Mouse (Mus musculus) myocyte (in vitro differentiated cells): ENCODE results near the gene Prss57. TPM values are rescaled to one million over a fixed set of nuclear protein-coding genes. Genes with fewer than 3 reads are reported as not detected.

Source experiments
- H3K27me3 ChIP-seq: one replicate; pipeline ENCODE4 v1.6.1; 2011; ENCODE audit not compliant: control insufficient read depth, insufficient read depth, insufficient read length
- H3K36me3 ChIP-seq: one replicate; pipeline ENCODE4 v1.6.1; 2011; ENCODE audit not compliant: control insufficient read depth, insufficient read depth
- H3K4me2 ChIP-seq: one replicate; pipeline ENCODE4 v1.6.1; 2011; ENCODE audit warnings: low read depth, control low read depth
- H3K4me3 ChIP-seq: one replicate; pipeline ENCODE4 v1.5.1; 2011; ENCODE audit warnings: mild to moderate bottlenecking, control low read depth, moderate library complexity
- H3K79me2 ChIP-seq: one replicate; pipeline ENCODE4 v1.6.1; 2011; ENCODE audit not compliant: control insufficient read depth, insufficient read depth
- H3ac ChIP-seq: one replicate; pipeline ENCODE4 v1.6.1; 2011; ENCODE audit not compliant: control insufficient read depth, insufficient read length
- CEBPB ChIP-seq: IDR thresholded peaks from 2 replicates; pipeline ENCODE4 v1.6.1; 2011; ENCODE audit warnings: mild to moderate bottlenecking, moderate library complexity; ENCODE audit not compliant: poor library complexity, insufficient read depth, severe bottlenecking
- E2F4 ChIP-seq: IDR thresholded peaks from one replicate; pipeline ENCODE4 v1.6.1; 2011; ENCODE audit warnings: mild to moderate bottlenecking, control low read depth, moderate library complexity; ENCODE audit not compliant: insufficient read depth
- MAX ChIP-seq: IDR thresholded peaks from one replicate; pipeline ENCODE4 v1.6.1; 2011; ENCODE audit warnings: low read depth, mild to moderate bottlenecking, control low read depth
- MYOD1 ChIP-seq, 3 experiments: IDR thresholded peaks; one replicate each; pipeline ENCODE4 v1.6.1; 2011; ENCODE audit warnings: control low read depth in 2 of 3, low read depth in 2 of 3, mild to moderate bottlenecking in 2 of 3, moderate library complexity in 1 of 3; ENCODE audit not compliant: insufficient read length in 2 of 3, control insufficient read depth in 1 of 3
- MYOG ChIP-seq, 3 experiments: IDR thresholded peaks; one replicate each; pipeline ENCODE4 v1.6.1; 2011; ENCODE audit warnings: control low read depth in 2 of 3, low read depth in 2 of 3, mild to moderate bottlenecking in 2 of 3; ENCODE audit not compliant: insufficient read length in 2 of 3, control insufficient read depth in 1 of 3, insufficient read depth in 1 of 3
- POLR2A ChIP-seq: IDR thresholded peaks from one replicate; pipeline ENCODE4 v1.6.1; 2011; ENCODE audit warnings: low read depth, mild to moderate bottlenecking, control low read depth, moderate library complexity; ENCODE audit not compliant: insufficient read length
- POLR2AphosphoS2 ChIP-seq: IDR thresholded peaks from one replicate; pipeline ENCODE4 v1.6.1; 2011; ENCODE audit warnings: low read depth, control low read depth; ENCODE audit not compliant: insufficient read length
- REST ChIP-seq: IDR thresholded peaks from one replicate; pipeline ENCODE4 v1.6.1; 2011; ENCODE audit warnings: mild to moderate bottlenecking, control low read depth, moderate library complexity; ENCODE audit not compliant: insufficient read depth, insufficient read length
- SRF ChIP-seq: IDR thresholded peaks from one replicate; pipeline ENCODE4 v1.6.1; 2011; ENCODE audit warnings: low read depth; ENCODE audit not compliant: control insufficient read depth, insufficient read length
- TCF12 ChIP-seq: IDR thresholded peaks from one replicate; pipeline ENCODE4 v1.6.1; 2011; ENCODE audit warnings: mild to moderate bottlenecking, control low read depth; ENCODE audit not compliant: poor library complexity, insufficient read depth, severe bottlenecking
- TCF3 ChIP-seq: IDR thresholded peaks from one replicate; pipeline ENCODE4 v1.6.1; 2011; ENCODE audit warnings: low read depth, control low read depth; ENCODE audit not compliant: insufficient read length
- USF1 ChIP-seq: IDR thresholded peaks from one replicate; pipeline ENCODE4 v1.6.1; 2011; ENCODE audit warnings: low read depth, mild to moderate bottlenecking, control low read depth, moderate library complexity
- polyA plus RNA-seq: library from polyadenylated mRNA; unstranded; fragments of >200 nt; fragmentation: generic; extraction: Trizol; gene quantifications from one replicate; pipeline ENCODE4 v1.2.1, GENCODE M21; 2012; ENCODE audit warnings: missing spikeins

Gene Prss57
- polyA plus RNA-seq, 1 experiment: 0.07 TPM

- Histone ChIP-seq H3ac (no peak overlapping the region), H3K27me3 (no peaks in the 10 kb centered on the region), H3K4me2 (peak overlapping the region; percentile 83), H3K4me3 (peak overlapping the region; percentile 12), H3K79me2 (no peaks in the 10 kb centered on the region), H3K36me3 (no peaks in the 10 kb centered on the region)
- TF ChIP-seq SRF: peak; percentile 45
- TF ChIP-seq MYOG (IDR thresholded peaks at IDR 0.05; ENCODE audit: control insufficient read depth in 1 of 3, insufficient read depth in 1 of 3, insufficient read length in 2 of 3, low read depth in 2 of 3): no peak
Observed at GRCm38 (mm10) chr10:79779784-79780663, 10.7 kb downstream of the Prss57 start.

GRCm38 (mm10) chr10:79779193-79779592 is 11.6 kb downstream of the Prss57 start:
- Histone ChIP-seq H3K79me2 (no peaks in the 10 kb centered on the region), H3ac (no peak overlapping the region), H3K4me2 (peak overlapping the region; percentile 73), H3K36me3 (no peaks in the 10 kb centered on the region), H3K27me3 (no peaks in the 10 kb centered on the region), H3K4me3 (no peak overlapping the region)
- TF ChIP-seq USF1 (no peak), TCF3 (no peak), REST (no peak), SRF (no peak), TCF12 (no peak), POLR2AphosphoS2 (no peak), MYOG (IDR thresholded peaks at IDR 0.05; ENCODE audit: control insufficient read depth in 1 of 3, insufficient read depth in 1 of 3, insufficient read length in 2 of 3, low read depth in 2 of 3) (no peak), CEBPB (no peak), MAX (no peak), MYOD1 (IDR thresholded peaks at IDR 0.05; ENCODE audit: control insufficient read depth in 1 of 3, insufficient read length in 2 of 3, low read depth in 2 of 3) (no peak)

GRCm38 (mm10) chr10:79778006-79778405 is 12.8 kb downstream of the Prss57 start:
- H3K4me3 ChIP-seq: peak overlapping the region; percentile 20
- H3K27me3 ChIP-seq: no peaks in the 10 kb centered on the region
- peak overlapping the region; percentile 73 for H3K4me2 ChIP-seq
- H3K79me2 ChIP-seq: no peaks in the 10 kb centered on the region
- no peaks in the 10 kb centered on the region for H3K36me3 ChIP-seq
- TF ChIP-seq MYOG (IDR thresholded peaks at IDR 0.05; ENCODE audit: control insufficient read depth in 1 of 3, insufficient read depth in 1 of 3, insufficient read length in 2 of 3, low read depth in 2 of 3): no peak
- no peak for TF ChIP-seq POLR2AphosphoS2
- no peak for TF ChIP-seq CEBPB
- no peak for TF ChIP-seq MAX
- no peak overlapping the region for H3ac ChIP-seq

GRCm38 (mm10) chr10:79777103-79777531 is 13.6 kb downstream of the Prss57 start, which contains the start of gene Fstl3:
TSS of gene Fstl3 (plus strand) at chr10:79777272.
- no peak for TF ChIP-seq SRF
- peak in 1 of 3 experiments; percentile 18 for TF ChIP-seq MYOD1 (IDR thresholded peaks at IDR 0.05; ENCODE audit: control insufficient read depth in 1 of 3, insufficient read length in 2 of 3, low read depth in 2 of 3)
- peak; percentile 39 for TF ChIP-seq POLR2AphosphoS2
- peak; percentile 58 for TF ChIP-seq POLR2A
- Histone ChIP-seq H3K4me2 (peak within 1 kb of the TSS; percentile 75), H3K4me3 (peak within 1 kb of the TSS; percentile 20)

GRCm38 (mm10) chr10:79774486-79775279 is 16.1 kb downstream of the Prss57 start:
- H3K36me3 ChIP-seq: no peaks in the 10 kb centered on the region
- H3K79me2 ChIP-seq: no peaks in the 10 kb centered on the region
- TF ChIP-seq POLR2AphosphoS2 (no peak), CEBPB (no peak), SRF (no peak), TCF3 (no peak), USF1 (no peak), POLR2A (no peak), MAX (no peak), TCF12 (no peak), MYOD1 (IDR thresholded peaks at IDR 0.05; ENCODE audit: control insufficient read depth in 1 of 3, insufficient read length in 2 of 3, low read depth in 2 of 3) (no peak), REST (no peak), MYOG (IDR thresholded peaks at IDR 0.05; ENCODE audit: control insufficient read depth in 1 of 3, insufficient read depth in 1 of 3, insufficient read length in 2 of 3, low read depth in 2 of 3) (no peak), E2F4 (no peak)
- H3ac ChIP-seq: no peak overlapping the region
- H3K4me3 ChIP-seq: no peak overlapping the region
- no peaks in the 10 kb centered on the region for H3K27me3 ChIP-seq
- no peak overlapping the region for H3K4me2 ChIP-seq

More at GRCm38 (mm10) chr10:79777103-79777531, 13.6 kb downstream of the Prss57 start, which contains the start of gene Fstl3:
- Histone ChIP-seq H3ac (no peak within 1 kb of the TSS), H3K79me2 (no peaks in the 10 kb centered on the region), H3K36me3 (no peaks in the 10 kb centered on the region), H3K27me3 (no peaks in the 10 kb centered on the region)
